Mouse (Mus musculus) retina, postnatal 7 days (tissue): ENCODE measurements around the gene Rpl36a.
"Not testable (repeated sequence)": the region's sequence is repeated elsewhere in the genome, so short reads cannot be mapped to it uniquely, and the experiment has no call there.

ENCODE experiments used
- DNase-seq: peaks from one replicate; pipeline ENCODE4 v3.0.0-alpha.2; 2012; ENCODE audit warnings: low read depth, low spot score

Rpl36a gene

DNA sequence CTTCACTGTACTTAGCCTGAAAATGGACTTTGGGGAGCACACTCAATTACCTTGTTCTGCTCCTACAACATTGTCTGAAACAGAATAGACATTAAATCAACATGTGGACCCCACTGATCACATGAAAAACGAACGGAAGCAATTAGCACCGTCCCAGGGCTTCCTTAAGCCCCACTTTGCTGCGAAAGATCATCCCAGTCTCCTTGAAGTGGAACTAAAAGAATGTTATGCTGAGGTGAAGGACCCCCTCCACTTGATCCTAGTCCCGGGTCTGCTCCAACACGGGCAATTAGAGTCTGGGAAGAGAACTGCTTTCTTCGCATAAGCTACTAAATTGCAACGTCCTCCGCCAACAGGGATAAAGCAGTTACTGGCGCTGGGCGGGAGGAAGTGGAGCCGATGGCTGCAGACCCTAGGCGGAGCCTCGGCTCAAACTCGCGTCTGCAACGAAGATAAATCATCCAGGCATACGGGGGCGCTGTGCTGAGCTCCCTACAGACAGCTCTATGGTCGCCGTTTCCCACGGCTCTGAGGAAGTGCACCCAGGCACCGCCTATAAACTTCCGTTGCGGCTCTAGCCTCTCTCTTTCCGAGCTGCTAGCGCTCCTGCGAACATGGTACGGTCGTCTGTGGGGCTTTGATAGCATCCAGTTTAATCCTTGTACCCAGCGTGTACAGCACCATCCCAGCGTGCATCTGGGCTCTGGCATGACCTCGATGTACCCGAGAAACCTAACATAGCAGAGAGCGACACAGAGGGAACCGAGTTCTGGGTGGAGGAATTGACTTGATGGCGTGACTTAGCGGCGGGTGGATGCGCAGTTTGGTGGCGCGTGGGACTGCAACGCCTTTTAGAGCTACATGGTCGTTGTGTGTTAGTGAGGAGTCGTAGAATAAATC, at the start of gene Rpl36a:
Rpl36a (plus strand) TSS at position 552 of the 900 bp plus-strand sequence.
- DNase-seq: peak; percentile 84

DNA sequence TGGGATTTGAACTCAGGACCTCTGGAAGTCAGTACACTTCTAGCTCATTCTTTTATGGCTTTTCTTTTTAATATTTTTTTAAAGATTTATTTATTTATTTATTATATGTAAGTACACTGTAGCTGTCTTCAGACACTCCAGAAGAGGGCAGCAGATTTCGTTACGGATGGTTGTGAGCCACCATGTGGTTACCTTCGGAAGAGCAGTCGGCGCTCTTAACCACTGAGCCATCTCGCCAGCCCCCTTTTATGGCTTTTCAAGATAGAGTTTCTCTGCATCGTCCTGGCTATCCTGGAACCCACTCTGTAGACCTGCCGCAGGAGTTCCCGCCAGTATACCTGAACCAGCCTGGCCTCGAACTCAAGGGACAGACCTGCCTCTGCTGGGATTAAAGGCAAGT, 45.7 kb upstream of the Rpl36a start:
- not testable (repeated sequence) for DNase-seq

DNA sequence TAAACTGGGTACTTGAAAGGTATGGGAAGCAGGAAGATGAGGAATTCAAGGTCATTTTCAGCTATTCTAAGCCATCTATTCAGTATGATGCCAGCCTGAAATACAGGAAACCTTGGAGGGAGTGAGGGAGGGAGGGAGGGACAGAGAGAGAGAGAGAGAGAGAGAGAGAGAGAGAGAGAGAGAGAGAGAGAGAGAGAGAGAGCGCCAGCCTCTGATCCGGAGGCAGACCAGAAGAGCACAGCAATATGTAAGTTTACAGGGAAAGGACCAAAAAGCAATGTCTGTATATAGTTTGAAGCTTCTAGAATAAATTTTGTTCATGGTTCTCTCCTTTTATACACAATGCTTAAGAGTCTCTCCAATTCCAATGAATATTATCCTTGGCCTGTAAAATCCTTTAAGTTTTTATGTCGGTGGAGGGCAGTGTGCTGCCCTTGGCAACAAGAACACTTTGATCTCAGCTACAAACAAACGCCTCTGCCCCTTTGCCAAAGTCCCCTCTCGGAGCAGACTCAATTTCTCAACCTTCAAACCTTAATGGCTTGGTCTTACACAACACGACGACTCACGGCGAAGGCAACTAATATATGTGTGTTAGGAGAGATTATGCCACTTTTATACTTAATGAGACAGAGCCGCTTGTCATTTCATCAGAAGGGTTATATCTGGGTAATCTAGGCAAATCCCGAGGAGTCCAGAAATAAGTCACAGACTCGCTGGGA, 44.9 kb upstream of the Rpl36a start:
- no peak for DNase-seq

DNA sequence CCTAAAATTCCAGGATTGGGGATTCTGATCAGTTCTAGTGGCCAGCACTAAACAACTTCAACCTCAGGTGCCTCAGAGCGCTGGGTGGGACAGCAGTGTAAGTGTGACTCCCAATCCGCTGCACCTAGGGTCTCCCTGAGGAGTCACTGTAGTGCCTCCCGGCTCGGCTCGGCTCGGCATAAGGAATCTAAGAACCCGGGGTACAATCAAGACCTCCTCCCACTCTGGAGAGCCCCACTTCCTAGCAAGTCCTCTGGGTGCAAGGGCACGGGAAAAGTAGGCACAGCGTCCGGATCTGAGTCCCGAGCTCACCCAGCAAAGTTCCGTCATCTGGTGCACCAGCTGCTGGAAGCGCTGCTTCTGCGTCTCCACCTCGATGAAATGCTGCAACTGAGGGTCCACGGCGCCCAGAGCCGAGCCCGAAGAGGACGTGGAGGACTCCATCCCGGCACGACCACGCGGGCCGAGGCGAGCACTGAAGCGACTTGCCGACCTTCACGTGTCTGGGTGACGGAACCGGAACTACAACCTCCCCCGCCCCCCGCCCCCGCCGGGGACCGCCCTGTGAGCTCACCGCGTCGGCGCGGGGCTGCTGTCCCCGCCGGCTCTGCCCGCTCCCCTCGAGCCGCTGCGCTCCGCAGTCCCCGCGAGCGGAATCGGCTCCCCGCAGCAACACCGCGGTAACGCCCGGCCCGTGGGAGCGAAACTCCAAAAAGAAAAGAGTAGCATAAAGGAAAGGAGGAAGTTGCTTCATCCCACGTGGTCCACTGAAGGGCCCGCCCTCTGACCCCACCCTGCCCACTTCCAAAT, 44.1 kb upstream of the Rpl36a start, which contains the start of gene Timm8a1:
Timm8a1 (minus strand) TSS at position 721 of the 810 bp plus-strand sequence.
- no peak for DNase-seq

DNA sequence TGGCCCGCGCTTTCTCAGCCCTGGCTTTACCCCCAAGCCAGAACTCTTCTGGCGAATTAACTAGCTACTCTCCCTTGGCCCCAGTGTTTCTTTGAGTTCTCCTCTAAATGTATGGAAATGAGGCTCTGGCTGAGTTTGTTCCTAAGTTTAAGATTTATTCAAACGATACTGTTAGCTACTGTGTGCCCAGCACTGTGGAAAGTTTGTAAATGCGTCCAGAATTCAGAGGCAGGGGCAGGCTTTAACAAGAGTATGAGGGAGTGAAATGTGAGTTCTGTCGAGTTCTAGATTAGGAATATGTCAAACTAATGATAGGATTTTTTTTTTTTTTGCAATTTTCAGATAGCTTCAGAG, 43.5 kb upstream of the Rpl36a start:
- no peak for DNase-seq

DNA sequence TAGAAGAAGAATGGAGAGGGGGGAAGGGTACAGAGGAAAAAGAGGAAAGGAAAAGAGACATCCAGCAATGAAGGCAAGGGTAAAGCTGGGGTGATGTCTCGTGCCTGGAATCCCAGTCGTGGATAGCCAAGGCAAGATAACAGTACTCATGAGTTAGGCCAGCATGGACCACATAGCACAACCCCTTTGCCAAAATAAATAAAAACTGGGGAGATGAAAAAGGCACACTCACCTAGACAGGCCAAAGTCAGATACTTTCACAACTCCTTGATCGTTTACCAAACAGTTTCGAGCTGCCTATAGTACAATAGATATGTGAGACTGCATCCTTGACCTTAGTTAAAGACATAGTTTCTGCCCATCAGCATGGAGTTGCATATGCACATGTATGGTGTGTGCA, 38.1 kb upstream of the Rpl36a start:
- DNase-seq: no peak

- peak; percentile 48 for DNase-seq
Measured at GRCm38 (mm10) chrX:134550903-134551302, 34.6 kb upstream of the Rpl36a start.

GRCm38 (mm10) chrX:134553326-134553725, 32.1 kb upstream of the Rpl36a start:
- no peak for DNase-seq

DNA sequence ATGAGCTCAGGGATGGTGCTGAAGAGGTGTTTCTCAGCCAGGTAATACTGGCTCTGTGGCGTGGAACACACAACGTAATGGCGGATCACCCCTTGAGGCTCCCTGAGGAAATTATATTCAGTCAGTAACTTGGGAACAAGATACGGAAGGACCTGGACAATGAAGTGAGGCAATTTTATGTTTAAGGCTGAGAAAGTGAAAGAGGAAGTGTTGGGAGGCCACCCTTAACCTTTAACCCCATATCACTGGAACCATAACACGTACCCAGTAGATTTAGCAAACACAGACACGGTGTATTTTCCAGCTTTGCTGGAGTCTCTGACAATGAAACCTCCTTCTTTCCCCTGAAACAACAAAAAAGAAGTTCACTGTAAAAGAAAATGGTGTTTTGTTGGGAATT, 31.0 kb upstream of the Rpl36a start:
- DNase-seq: no peak

DNA sequence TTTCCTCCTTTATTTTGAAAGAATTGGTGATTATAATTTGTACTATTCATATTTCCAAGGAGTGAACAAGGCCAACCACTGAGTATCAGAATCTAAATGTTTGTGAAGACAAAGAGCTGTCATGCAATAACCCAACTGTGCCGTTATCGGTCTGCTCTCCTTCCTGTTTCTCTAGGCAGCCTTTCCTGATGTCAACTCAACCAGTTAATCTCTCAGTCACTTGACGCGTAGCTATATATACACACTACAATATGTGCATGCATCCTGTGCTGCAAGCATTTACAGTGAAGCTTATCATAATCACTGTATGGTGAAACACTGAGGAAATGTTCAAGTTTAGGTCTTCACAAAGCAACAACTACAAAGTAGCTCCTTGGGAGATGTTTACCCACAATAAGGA, 21.1 kb upstream of the Rpl36a start:
- DNase-seq: no peak

DNA sequence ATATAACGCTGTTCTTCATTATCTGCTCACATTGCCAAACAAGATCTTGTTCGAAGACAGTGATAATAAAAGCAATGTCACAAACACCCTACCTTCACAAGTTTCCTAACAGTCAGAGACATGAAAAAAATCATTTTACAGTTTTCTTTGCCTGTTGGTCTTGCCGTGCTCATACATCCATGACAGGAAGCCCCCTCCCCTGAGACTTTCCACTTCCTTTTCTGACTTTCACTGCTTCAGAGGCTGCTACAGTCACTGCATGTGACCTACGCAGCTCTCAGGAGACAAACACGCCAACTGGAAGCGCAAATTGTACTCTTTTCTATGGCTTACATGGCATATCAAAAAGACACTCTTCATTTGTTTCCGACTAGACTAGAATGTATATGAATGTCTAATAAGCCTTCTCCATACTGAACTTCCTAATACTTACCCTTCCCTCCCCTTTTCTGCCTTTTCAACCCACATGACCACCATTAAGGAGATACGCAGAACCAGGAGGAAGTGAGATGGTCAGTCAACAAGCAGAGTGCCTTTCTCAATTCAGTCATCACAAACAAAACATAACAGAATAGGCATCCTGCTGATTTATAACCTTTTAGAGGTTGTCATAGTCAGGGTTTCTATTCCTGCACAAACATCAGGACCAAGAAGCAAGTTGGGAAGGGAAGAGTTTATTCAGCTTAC, 18.8 kb upstream of the Rpl36a start:
- no peak for DNase-seq

- DNase-seq: no peak
Measured at GRCm38 (mm10) chrX:134577896-134578295, 7.6 kb upstream of the Rpl36a start.

GRCm38 (mm10) chrX:134580528-134581305, 4.7 kb upstream of the Rpl36a start:
- DNase-seq: no peak

DNA sequence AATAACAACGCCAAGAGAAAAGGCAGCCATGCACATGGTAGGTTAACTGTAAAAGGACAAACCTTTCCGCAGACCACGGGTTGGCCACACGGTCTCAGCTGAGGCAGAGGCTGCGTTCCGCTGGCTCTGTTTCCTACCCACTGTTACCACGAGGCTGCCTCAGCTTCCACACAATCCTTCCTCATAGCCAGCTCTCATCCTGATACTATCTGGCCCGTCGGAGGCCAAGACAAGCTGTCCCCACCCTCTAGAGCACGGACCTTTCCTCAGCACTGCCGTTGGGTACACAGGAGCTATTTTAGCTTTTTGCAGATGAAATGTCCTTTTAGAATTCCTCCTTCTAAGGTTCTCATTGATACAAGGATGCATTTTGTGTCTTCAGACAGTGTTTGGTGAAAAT, 3.2 kb upstream of the Rpl36a start:
- DNase-seq: no peak

DNA sequence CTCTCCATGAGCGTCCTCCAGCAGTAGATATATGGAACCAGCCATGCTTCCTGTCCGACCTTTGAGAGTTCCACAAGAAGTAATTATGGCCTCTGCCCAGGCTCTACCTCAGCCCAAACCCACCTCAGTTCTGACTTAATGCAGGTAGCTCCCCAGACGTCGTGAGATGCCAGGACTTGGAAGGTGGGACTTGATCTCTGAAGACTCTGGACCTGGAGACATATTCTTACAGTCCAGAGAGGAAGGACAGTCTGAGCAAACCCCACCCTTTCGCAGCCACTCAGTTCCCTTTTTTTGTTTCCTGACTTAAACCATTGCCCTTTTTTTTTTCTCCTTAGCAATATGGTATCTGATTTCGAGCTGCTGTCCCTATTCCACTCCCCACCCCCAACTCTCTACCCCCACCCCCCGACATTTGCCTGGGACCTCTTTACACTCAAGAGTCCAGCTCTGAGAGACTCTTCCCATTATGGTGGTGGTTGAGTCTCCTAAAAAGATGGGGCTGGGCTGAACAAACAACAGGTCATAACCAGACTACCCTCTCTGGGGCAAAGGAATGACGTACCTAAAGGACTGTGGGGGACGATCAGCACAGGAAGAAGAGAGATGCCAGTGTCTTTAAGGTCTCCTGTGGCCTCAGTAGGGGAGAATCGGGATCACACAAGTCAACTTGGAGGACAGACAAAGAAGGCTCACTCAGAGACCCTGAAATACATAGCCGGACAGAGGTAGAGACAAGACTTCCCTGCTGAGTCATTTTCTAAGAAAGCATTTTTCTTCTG, 2.4 kb upstream of the Rpl36a start, which contains the start of gene Btk:
Btk (minus strand) TSS at position 683 of the 782 bp plus-strand sequence.
- no peak for DNase-seq

DNA sequence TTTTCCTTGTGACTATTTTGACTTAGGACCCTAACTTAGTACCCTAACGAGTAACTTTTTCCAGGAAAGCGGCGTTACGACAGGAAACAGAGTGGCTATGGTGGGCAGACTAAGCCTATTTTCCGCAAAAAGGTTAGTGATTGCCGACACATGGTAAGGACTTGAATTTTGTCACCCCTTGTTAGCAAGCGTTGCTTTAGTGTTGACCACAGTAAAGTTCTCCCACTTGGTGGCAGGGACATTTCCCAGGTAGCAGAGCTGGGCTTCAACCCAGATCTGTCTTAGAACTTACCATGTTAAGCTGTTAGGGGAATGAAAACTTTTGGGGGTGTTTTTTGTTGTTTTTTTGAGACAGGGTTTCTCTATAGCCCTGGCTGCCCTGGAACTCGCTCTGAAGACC, 993 bp downstream of the Rpl36a start:
- DNase-seq: no peak

- no peak for DNase-seq
Measured at GRCm38 (mm10) chrX:134588261-134588660, 2.8 kb downstream of the Rpl36a start.

DNA sequence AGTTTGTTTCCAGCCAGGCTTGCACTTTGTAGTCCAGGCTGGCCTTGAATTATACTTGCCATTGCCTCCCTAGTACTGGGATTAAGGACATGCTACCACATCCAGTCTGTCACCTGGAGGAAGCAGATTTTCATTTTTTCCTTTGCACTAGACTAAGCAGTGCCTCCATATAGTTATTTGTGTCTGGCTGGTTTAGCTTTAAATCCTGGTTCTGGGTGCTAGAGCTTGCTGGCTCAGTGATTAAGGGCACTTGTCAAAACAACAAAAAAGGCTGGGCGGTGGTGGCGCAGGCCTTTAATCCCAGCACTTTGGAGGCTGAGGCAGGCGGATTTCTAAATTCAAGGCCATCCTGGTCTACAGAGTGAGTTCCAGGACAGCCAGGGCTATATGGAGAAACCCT, 3.5 kb downstream of the Rpl36a start:
- DNase-seq: no peak

- DNase-seq: no peak
Measured at GRCm38 (mm10) chrX:134589836-134590235, 4.4 kb downstream of the Rpl36a start.
